Mouse (Mus musculus): Measurements from ENCODE around the gene Vamp4. TPM values are rescaled to one million over a fixed set of nuclear protein-coding genes. Genes with fewer than 3 reads are reported as not detected.

The Vamp4 gene
- polyA plus RNA-seq (2012; rRNA removed; ENCODE audit: low replicate concordance) = 11.7 and 14.7 TPM in 2 replicates

GRCm38 (mm10) chr1:162570260-162570748, at the start of gene Vamp4:
Vamp4 (plus strand) TSS chr1:162570515.

GRCm38 (mm10) chr1:162548016-162548916, 22.0 kb upstream of the Vamp4 start, which contains the start of gene Mettl13:
Mettl13 (minus strand) TSS chr1:162548551.

GRCm38 (mm10) chr1:162639051-162639750, 68.9 kb downstream of the Vamp4 start, which contains the start of gene Myoc:
Myoc (plus strand) TSS chr1:162639155.

Other genes with a start within 250 kb of the Vamp4 start
- 3.1 and 3.3 TPM in 2 replicates for gene Dnm3, start 92.5 kb upstream of the Vamp4 start, polyA plus RNA-seq (2012; rRNA removed; ENCODE audit: low replicate concordance)
- 5.7 and 6.7 TPM in 2 replicates for gene Mettl13, start 22.0 kb upstream of the Vamp4 start, polyA plus RNA-seq (2012; rRNA removed; ENCODE audit: low replicate concordance)
- 4.3 and 15.5 TPM in 2 replicates for gene Myoc, start 68.6 kb downstream of the Vamp4 start, polyA plus RNA-seq (2012; rRNA removed; ENCODE audit: low replicate concordance)
- gene Myocos, start 87.7 kb downstream of the Vamp4 start, polyA plus RNA-seq (2012; rRNA removed; ENCODE audit: low replicate concordance) = not detected in 2 replicates
- 36.9 and 41.1 TPM in 2 replicates for gene Prrc2c, start 170.0 kb downstream of the Vamp4 start, polyA plus RNA-seq (2012; rRNA removed; ENCODE audit: low replicate concordance)
- 0.41 and 0.92 TPM in 2 replicates for gene Fmo4, start 243.5 kb downstream of the Vamp4 start, polyA plus RNA-seq (2012; rRNA removed; ENCODE audit: low replicate concordance)

Measured in mammary gland, adult 2 months (tissue).